Mouse (Mus musculus): ENCODE results near the gene Tbc1d17.

The Tbc1d17 gene

DNA sequence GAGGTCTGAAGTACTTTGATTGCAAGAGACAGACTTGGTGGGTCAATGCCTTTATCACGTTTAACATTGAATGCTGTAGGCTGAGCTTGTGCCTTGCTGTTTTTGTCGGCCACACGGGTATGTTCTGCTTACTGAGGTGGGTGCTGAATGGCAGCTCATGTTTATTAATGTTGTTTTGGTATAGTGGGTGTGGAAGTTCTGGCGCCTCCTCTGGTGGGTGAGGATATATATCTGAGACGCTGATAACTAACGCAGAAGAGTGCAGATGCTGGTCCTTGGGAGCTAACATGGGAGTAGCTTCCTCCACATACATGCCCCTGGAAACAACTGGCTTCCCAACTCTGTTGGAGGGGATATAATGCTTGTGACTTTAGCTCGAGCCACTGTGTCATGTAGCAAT is 25.5 kb downstream of the Tbc1d17 start:
- no peak for DNase-seq (ENCODE audit: low spot score)

DNA sequence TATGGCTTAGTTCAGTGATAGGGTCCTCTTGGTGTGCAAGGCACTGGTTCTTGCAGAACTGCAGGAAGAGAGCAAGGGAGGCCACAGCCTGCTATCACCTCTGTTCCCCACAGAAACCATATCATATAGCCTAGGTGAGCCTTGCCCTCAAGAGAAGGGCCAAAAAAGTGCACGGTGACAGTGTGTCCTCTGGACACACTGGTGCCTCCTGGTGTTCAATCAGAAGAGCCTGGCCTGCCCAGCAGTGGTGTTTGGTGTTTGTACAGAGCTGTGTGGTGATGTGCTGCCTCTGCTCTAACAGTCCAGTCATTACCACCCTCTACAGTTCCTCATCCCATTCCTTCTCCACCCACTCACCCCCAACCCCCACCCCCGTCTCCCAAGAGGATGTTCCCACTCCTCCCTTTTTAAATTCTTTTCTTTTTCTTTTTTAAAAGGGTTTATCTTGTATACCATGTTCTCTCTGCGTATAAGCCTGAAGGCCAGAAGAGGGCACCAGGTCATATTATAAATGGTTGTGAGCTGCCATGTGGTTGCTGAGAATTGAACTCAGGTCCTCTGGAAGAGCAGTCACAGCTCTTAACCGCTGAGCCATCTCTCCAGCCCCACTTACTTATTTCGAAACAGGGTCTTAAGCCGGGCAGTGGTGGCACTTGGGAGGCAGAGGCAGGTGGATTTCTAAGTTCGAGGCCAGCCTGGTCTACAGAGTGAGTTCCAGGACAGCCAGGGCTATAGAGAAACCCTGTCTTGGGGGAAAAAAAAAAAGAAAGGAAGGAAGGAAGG is 27.0 kb downstream of the Tbc1d17 start:
- DNase-seq (ENCODE audit: low spot score), result no peak

- DNase-seq (ENCODE audit: low spot score), result no peak
Observed at GRCm38 (mm10) chr7:44820525-44820924, 28.4 kb downstream of the Tbc1d17 start.

DNA sequence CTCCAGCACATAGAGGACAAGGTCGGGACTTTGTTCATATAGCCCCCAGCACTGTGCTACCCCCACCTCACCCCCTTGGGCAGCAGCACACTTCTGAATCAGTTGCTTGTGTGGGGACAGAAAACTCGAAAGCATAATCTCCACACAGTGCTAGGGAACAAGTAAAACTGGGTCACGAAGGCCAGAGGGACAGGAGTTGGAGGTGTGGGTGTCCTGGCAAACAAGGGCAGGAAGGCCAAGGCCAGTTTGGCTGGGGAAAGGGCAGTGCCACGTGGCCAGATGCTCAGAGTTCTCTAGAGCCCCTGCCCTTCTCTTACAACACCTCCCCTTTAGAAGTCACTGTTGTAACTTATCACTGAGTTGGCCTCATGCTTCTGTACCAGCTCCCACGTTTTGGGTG is 29.0 kb downstream of the Tbc1d17 start:
- DNase-seq (ENCODE audit: low spot score), result no peak

DNA sequence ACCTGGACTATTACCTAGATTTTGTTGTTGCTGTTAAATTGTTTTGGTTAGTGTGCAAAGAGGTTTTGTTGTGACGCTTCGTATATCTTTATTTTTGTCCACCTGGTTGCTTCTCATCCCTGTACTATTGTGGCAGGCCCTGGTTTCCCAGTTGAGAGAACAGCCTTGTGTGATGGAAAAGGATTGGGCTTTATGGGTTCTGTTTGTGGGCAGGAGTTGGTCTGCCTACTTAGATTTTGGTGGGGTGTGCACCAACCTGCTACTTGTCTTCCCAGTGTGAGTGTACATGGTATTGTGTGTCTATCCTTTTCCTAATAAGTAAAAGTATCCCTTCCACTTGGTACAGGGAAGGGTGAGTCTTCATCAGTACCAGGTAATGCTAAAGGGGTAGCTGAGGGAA is 29.5 kb downstream of the Tbc1d17 start:
- DNase-seq (ENCODE audit: low spot score), result no peak

- DNase-seq (ENCODE audit: low spot score), result peak; percentile 44
Observed at GRCm38 (mm10) chr7:44818751-44819235, 30.1 kb downstream of the Tbc1d17 start.

- DNase-seq (ENCODE audit: low spot score), result no peak
Observed at GRCm38 (mm10) chr7:44818164-44818563, 30.7 kb downstream of the Tbc1d17 start.

DNA sequence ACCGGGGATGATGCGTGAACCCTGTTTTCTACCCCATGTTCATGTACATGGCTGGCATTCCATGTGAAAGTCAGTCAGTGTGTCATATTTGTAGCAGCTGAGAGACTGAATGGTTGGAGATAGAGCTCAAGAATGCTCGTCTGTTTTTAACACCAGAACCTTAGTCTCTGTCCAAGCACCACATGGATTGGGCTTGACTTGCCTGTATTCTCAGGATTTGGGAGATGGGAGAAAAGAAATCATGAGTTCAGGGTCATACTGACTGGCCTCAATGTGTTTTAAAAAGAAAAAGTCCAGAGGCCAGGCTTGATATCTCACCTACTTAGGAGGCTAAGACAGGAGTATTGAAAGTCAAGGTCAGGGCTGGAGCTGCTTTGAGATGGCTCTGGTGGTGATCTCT is 31.4 kb downstream of the Tbc1d17 start:
- no peak for DNase-seq (ENCODE audit: low spot score)

DNA sequence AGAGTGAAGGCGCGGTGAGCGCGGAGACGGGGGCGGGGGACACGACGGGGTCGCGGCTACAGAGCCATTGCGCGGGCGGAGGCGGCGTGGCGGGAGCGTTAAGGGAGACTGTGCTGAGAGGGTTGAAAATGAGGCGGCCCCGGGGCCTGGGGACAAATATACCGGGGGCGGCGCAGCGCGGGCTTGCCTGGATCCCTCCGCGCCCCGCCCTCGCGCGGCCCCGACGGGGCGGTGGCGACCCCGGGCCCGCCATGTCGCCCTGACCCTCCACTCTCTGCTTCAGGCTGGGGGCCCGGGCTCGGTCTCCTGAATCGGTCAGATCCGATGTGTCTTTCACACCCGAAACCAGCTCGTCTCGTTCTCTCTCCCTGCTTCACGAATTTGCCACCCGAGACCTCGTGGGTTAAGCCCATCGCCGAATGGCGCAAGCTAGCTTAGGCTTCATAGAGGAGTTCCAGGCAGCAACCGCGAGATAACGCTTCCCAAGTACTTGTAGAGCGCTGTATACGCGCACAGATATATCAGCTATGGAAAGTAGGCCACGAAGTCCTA is 32.3 kb downstream of the Tbc1d17 start, which contains the start of gene Atf5:
Gene Atf5, minus strand, starts transcription at position 189 of the 552 bp plus-strand sequence.
- peak; percentile 69 for DNase-seq (ENCODE audit: low spot score)

GRCm38 (mm10) chr7:44815721-44816469 is 33.0 kb downstream of the Tbc1d17 start, which contains the start of the genes Nup62 and Il4i1:
Nup62 (plus strand) TSS chr7:44816088.
Il4i1 (plus strand) TSS chr7:44816387.
- peak; percentile 98 for DNase-seq (ENCODE audit: low spot score)

DNA sequence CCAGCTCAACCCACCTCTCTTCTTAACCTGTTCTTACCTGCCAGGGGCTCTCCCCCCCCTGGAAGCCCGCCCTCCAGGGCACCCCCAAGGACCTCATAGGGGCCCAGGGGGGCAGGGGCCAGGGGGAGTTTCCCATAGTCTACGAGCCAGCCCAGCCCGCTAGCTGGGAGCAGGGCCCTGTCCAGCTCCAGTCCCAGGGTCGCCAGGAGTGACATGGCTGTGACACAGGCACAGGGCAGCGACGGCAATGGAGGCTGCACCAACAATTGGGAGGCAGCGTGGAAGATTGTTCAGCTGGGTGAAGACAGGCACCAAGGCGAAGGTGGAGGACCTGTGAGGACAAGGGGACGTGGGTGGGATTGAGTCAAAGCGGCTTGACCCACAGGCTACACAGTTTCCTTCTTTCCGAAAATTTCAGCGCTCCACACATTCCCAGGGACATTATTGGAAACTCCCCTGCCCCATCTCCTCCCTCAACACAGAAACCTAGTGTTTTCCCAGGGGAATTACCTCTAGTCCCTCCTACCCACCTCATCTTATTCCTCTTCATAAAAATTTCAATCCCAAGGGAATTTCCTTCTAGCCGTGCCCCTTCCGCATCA is 33.8 kb downstream of the Tbc1d17 start:
- DNase-seq (ENCODE audit: low spot score), result no peak

DNA sequence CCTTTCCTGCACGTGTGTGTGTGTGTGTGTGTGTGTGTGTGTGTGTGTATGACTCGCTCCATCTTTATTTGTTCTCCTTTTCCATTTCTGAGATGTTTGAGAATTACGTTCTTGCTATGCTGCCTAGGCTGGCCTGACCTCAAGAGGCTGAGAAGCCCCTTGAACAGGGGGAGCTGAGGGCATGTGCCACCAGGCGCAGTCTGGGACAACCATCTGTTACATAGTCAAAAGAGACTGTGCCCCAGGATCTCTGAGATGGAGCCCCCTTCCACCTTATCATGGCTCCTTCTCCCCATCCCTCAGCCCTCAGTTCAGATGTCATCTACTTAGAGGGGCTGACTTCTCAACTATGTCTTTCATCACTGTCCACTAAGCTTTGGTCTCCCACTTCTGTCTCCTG is 34.5 kb downstream of the Tbc1d17 start:
- DNase-seq (ENCODE audit: low spot score), result no peak

DNA sequence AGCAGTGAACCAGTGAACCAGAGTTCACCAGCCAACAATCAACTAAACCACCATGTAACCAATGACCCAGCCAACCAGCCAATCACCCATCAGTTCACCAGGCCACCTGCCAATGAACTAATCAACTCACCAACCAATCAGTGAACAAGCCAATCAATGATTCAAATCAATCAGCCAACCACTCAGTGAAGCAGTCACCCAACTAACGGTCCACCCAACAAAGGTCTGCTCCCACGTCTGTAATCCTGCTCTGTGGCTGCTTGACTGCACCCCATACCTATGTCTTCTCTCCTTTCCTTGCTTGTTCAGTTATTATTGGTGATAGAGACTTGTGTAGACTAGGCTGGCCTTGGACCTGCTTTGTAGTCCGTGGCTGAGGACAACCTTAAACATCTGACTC is 34.9 kb downstream of the Tbc1d17 start:
- no peak for DNase-seq (ENCODE audit: low spot score)

DNA sequence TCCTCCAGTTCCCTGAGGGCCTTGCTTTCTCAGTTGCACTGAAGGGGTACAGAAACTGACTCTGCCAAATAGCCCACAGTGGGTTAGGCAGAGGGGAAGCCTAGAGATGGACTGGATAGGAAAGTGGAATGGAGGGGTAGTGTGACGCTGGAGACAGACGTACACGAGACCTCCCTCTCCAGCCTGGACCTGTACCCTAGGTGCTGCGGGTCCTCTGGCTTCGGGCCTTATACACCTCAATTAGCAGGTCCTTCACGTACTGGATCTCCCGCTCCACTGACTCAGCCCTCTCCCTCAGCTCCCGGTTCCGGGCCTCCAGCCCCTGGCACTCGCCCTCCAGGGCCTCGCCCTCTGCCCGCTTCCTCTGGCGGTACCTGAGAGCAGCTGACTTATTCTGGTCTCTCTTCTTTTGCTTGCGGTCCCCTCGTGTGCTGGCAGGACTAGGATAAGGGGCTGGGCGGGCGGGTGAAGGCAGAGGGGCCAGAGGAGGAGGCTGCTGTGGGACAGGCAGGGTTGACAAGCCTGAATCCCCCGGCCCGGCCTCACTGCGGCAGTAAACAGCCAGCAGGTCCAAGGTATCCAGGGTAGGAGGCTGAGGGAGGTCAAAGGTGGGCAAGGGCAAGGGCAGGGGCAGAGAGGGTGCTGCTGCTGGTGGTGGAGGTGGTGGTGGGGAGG is 36.1 kb downstream of the Tbc1d17 start:
- no peak for DNase-seq (ENCODE audit: low spot score)

DNA sequence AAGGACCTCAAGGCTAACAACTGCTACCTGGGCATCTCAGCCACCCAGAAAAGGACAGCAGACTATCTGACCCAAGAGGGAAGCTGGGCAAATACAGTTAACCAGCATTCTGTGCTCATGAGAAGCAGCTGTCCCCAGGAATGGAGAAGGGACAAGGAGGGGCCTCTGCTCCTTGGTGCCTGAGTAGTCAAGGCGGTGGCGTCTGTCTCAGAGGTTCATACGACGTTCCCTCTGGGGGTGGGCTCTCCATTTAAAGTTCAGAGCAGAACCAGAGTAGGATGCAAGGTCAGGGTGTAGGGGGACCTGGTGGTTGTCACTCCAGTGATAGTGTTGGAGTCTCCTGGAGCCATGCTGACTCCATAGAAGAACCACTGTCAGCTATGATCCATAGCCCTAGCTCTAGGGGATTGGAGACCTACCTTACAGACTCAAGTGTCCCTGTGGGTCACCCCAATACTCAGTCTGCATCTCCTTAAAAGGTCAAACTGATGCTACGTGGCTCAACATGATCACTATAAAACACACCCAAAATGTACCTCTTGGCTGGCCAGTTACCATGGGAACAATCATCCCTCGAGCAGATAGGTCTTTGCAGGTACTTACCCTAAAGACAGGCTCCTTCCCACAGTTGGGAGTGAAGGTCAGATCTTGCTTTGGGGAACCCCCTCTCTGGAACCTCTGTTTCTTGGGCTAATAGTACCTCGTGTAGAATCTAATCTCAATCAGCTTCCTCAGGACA is 37.9 kb downstream of the Tbc1d17 start:
- no peak for DNase-seq (ENCODE audit: low spot score)

DNA sequence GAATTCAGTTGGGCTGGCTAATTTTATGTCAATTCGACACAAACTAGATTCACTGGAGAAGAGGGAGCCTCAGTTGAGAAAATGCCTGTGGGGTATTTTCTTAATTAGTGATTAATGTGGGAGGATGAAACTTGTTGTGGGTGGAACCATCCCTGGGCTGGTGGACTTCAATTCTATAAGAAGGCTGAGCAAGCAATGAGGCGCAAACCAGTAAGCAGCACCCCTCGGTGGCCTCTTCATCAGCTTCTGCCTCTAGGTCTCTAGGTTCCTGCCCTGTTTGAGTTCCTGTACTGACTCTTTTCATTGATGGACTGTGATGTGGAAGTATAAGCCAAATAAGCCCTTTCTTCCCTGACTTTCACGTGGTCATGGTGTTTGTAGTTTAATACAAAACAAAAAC is 38.5 kb downstream of the Tbc1d17 start:
- DNase-seq (ENCODE audit: low spot score), result no peak

GRCm38 (mm10) chr7:44809466-44809865 is 39.4 kb downstream of the Tbc1d17 start:
- no peak for DNase-seq (ENCODE audit: low spot score)

DNA sequence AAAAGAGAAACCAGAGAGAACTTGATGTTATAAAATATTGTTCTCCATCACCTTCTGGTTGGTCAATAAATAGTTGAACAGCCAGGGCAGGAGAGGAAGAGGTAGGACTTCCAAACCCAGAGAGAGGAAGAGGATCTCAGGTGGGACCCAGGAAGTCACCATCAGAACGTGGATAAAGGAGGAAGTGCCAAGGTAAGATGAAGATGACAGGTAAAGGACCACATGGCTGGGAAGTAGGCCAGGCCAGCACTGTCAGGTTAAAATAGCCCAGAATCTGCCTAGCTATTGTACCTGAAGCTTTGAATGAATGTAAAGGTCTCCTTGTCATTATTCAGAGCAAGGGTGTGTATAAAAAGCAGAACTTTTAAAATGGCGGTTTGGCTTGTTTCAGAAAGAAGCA is 40.0 kb downstream of the Tbc1d17 start:
- no peak for DNase-seq (ENCODE audit: low spot score)

- DNase-seq (ENCODE audit: low spot score), result no peak
Observed at GRCm38 (mm10) chr7:44792781-44793180, 56.1 kb downstream of the Tbc1d17 start.

DNA sequence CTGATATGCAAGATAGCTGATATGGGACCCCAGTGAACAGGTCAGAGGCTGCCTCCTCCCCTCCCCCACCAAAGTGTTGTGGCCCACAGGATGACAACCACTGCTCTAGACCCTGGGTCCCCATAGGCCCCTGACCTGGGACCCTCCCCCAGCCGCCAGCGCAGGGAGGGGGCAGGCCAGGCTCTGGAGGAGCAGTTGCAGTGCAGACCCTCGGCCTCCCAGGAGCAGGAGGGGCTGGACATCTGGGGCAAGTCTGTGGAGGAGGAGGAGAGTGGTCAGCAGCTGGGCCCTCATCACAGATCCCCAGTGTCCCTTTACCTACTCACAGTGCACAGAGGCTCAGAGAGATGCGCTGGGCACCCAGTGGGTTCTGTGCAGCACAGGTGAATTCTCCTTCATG is 58.8 kb downstream of the Tbc1d17 start:
- DNase-seq (ENCODE audit: low spot score), result no peak

DNA sequence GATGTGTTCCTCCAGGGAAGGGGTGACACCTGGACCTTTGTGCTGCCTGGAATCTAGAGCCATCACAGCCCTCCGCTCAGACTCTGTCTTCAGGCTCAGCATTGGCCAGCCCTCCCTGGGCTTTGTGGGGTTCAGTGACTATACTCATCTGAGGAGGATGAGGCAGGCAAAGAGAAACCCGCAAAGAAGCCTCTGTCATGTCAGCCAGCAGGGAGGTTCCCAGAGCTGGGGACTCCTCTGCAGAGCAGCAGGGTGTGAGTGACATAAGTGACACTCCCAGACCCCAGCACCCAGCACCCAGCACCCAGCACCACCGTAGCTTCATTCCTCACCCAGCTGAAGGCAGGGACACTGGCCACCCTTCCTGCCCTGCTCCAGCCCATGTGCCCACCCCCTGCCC is 59.3 kb downstream of the Tbc1d17 start:
- DNase-seq (ENCODE audit: low spot score), result no peak
